Mouse (Mus musculus): ENCODE data around the gene Nfx1. TPM values are rescaled to one million over a fixed set of nuclear protein-coding genes. Genes with fewer than 3 reads are reported as not detected.
A peak's percentile ranks its signal among the peaks of the same experiment; 100 is the strongest.
"Not testable (repeated sequence)": the region's sequence is repeated elsewhere in the genome, so short reads cannot be mapped to it uniquely, and the experiment has no call there.

Nfx1 gene
- 107 and 111 TPM in 2 replicates for polyA plus RNA-seq (2012; rRNA removed)

GRCm38 (mm10) chr4:40970842-40971701, at the start of gene Nfx1:
TSS of gene Nfx1 (plus strand) at chr4:40970906.
- no peak for TF ChIP-seq CTCF (IDR thresholded peaks at IDR 0.05; ENCODE audit: borderline replicate concordance, extremely low read depth, insufficient read depth, insufficient read length)
- TF ChIP-seq POLR2A (IDR thresholded peaks at IDR 0.05; ENCODE audit: borderline replicate concordance, extremely low read depth, insufficient read depth, insufficient read length, poor library complexity, severe bottlenecking): peak; percentile 56; the same call in 1 of the 2 replicates
- peak; percentile 99 for DNase-seq (ENCODE audit: low read depth)

GRCm38 (mm10) chr4:40921288-40921687, 49.4 kb upstream of the Nfx1 start:
- no peak for DNase-seq (ENCODE audit: low read depth)
- TF ChIP-seq CTCF (IDR thresholded peaks at IDR 0.05; ENCODE audit: borderline replicate concordance, extremely low read depth, insufficient read depth, insufficient read length) (no peak), POLR2A (IDR thresholded peaks at IDR 0.05; ENCODE audit: borderline replicate concordance, extremely low read depth, insufficient read depth, insufficient read length, poor library complexity, severe bottlenecking) (no peak)

DNA sequence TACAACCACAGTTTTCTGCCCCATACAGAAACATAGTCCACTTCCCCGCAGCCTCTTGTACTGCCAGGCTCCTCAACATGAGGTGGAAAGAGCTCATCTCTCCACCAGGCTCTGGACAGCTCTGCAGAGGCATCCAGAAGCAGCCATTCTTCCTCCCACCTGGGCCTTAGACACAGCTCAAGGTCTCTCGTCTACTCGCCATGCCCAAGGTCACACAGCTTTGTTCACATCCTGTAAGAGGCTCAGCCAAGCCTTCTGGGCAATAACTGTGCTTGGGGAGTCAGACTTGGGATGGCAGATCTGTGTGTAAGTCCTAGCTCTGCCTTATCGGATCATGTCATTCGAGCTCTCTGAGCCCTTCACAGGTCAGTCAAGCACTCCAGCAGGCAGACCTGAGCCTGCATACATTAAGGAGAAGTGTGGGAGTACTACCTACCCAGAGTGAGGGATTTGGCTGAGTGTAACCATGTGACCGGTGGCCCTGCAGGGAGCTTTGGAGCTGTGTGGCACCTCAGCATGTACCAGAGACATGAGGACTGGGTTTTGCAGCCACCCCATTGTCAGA, 47.5 kb upstream of the Nfx1 start:
- DNase-seq (ENCODE audit: low read depth): no peak
- no peak for TF ChIP-seq CTCF (IDR thresholded peaks at IDR 0.05; ENCODE audit: borderline replicate concordance, extremely low read depth, insufficient read depth, insufficient read length)
- no peak for TF ChIP-seq POLR2A (IDR thresholded peaks at IDR 0.05; ENCODE audit: borderline replicate concordance, extremely low read depth, insufficient read depth, insufficient read length, poor library complexity, severe bottlenecking)

GRCm38 (mm10) chr4:40925568-40925967, 45.1 kb upstream of the Nfx1 start:
- no peak for TF ChIP-seq CTCF (IDR thresholded peaks at IDR 0.05; ENCODE audit: borderline replicate concordance, extremely low read depth, insufficient read depth, insufficient read length)
- no peak for TF ChIP-seq POLR2A (IDR thresholded peaks at IDR 0.05; ENCODE audit: borderline replicate concordance, extremely low read depth, insufficient read depth, insufficient read length, poor library complexity, severe bottlenecking)

GRCm38 (mm10) chr4:40929046-40929445, 41.7 kb upstream of the Nfx1 start:
- TF ChIP-seq POLR2A (IDR thresholded peaks at IDR 0.05; ENCODE audit: borderline replicate concordance, extremely low read depth, insufficient read depth, insufficient read length, poor library complexity, severe bottlenecking): no peak
- TF ChIP-seq CTCF (IDR thresholded peaks at IDR 0.05; ENCODE audit: borderline replicate concordance, extremely low read depth, insufficient read depth, insufficient read length): no peak
- no peak for DNase-seq (ENCODE audit: low read depth)

More at GRCm38 (mm10) chr4:40925568-40925967, 45.1 kb upstream of the Nfx1 start:
- DNase-seq (ENCODE audit: low read depth): no peak

GRCm38 (mm10) chr4:40933694-40934093, 37.0 kb upstream of the Nfx1 start:
- no peak for DNase-seq (ENCODE audit: low read depth)
- TF ChIP-seq CTCF (IDR thresholded peaks at IDR 0.05; ENCODE audit: borderline replicate concordance, extremely low read depth, insufficient read depth, insufficient read length): no peak
- no peak for TF ChIP-seq POLR2A (IDR thresholded peaks at IDR 0.05; ENCODE audit: borderline replicate concordance, extremely low read depth, insufficient read depth, insufficient read length, poor library complexity, severe bottlenecking)

GRCm38 (mm10) chr4:40934369-40934768, 36.3 kb upstream of the Nfx1 start:
- not testable (repeated sequence) for DNase-seq (ENCODE audit: low read depth)

DNA sequence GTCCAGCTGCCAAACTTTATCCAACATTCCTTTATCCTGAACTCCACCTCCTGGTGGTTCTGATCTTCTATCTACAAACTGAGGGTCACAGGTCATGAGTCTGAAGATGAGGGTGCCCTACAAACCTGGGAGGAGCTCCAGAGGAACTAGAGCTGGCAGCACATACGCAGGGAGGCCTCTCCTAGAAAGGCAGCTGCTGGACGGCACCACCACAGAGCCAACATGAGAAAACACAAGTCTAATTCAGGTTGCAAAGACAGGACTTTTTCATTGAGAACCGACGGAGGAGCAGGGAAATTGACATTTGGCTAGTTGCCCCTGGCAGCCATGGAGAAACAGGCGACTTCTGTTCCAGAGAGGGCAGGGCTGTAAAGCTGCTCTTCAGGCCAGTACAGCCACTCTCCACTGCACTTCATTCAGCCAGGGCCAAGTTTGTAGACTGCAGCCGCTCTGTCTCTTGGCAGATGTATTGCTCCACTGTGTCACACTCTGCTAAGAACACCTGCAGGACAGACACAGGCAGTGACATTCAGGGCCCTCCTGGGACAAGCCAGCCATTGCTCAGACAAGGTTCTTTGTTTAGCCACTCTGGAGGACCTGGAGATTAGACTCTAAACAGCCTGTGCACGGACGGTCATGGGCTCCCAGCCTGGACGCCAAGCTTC, 34.4 kb upstream of the Nfx1 start:
- TF ChIP-seq POLR2A (IDR thresholded peaks at IDR 0.05; ENCODE audit: borderline replicate concordance, extremely low read depth, insufficient read depth, insufficient read length, poor library complexity, severe bottlenecking) (no peak), CTCF (IDR thresholded peaks at IDR 0.05; ENCODE audit: borderline replicate concordance, extremely low read depth, insufficient read depth, insufficient read length) (no peak)
- DNase-seq (ENCODE audit: low read depth): peak; percentile 55

- DNase-seq (ENCODE audit: low read depth): no peak
- TF ChIP-seq CTCF (IDR thresholded peaks at IDR 0.05; ENCODE audit: borderline replicate concordance, extremely low read depth, insufficient read depth, insufficient read length) (no peak), POLR2A (IDR thresholded peaks at IDR 0.05; ENCODE audit: borderline replicate concordance, extremely low read depth, insufficient read depth, insufficient read length, poor library complexity, severe bottlenecking) (no peak)
Measured at GRCm38 (mm10) chr4:40938793-40939192, 31.9 kb upstream of the Nfx1 start.

- DNase-seq (ENCODE audit: low read depth): no peak
- TF ChIP-seq CTCF (IDR thresholded peaks at IDR 0.05; ENCODE audit: borderline replicate concordance, extremely low read depth, insufficient read depth, insufficient read length): no peak
- TF ChIP-seq POLR2A (IDR thresholded peaks at IDR 0.05; ENCODE audit: borderline replicate concordance, extremely low read depth, insufficient read depth, insufficient read length, poor library complexity, severe bottlenecking): no peak
Measured at GRCm38 (mm10) chr4:40943651-40944050, 27.1 kb upstream of the Nfx1 start.

DNA sequence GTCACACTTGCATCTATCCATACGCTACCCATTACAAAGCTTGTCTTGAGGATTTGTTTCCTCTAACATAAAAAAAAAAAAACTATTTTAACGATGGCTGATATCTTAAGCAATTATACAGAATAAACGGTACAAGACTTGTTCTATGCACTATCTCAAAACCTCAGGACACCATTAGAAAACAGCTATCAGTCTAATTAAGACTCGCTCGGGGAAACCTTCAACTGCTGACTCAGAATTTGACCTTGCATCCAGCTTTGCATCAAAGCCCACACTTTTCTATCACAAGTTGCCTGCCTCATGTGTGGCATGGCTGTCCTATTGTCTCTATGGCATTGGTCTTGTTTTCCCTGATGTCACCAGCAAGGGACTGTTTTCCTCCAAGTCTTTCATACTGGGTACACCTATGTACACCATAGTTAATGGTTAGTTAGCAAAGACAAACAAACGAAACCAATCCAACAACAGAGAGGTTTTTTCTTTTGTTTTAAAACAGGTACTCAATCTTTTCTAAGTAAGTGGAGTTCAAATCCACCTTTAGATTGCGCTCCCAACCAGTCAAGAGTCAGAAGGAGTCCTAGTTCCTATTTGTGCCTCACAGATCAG, 24.1 kb upstream of the Nfx1 start:
- DNase-seq (ENCODE audit: low read depth): no peak
- TF ChIP-seq POLR2A (IDR thresholded peaks at IDR 0.05; ENCODE audit: borderline replicate concordance, extremely low read depth, insufficient read depth, insufficient read length, poor library complexity, severe bottlenecking) (no peak), CTCF (IDR thresholded peaks at IDR 0.05; ENCODE audit: borderline replicate concordance, extremely low read depth, insufficient read depth, insufficient read length) (no peak)

Data from brain, embryonic 14.5 days (tissue).